Mouse (Mus musculus) MEL-GATA-1-ER (cell line): ENCODE measurements around the gene Slc25a42.
"Not testable (repeated sequence)": the region's sequence is repeated elsewhere in the genome, so short reads cannot be mapped to it uniquely, and the experiment has no call there.

Experiments
- DNase-seq: peaks from one replicate; pipeline ENCODE4 v3.0.0-alpha.2; 2012; ENCODE audit warnings: low read depth; ENCODE audit errors: extremely low read depth

The Slc25a42 gene

GRCm38 (mm10) chr8:70216161-70216560 lies 4.1 kb upstream of the Slc25a42 start:
- not testable (repeated sequence) for DNase-seq

- no peak for DNase-seq
Measured at GRCm38 (mm10) chr8:70215092-70215491, 3.0 kb upstream of the Slc25a42 start.

- DNase-seq: no peak
Measured at GRCm38 (mm10) chr8:70214411-70214810, 2.3 kb upstream of the Slc25a42 start.

DNA sequence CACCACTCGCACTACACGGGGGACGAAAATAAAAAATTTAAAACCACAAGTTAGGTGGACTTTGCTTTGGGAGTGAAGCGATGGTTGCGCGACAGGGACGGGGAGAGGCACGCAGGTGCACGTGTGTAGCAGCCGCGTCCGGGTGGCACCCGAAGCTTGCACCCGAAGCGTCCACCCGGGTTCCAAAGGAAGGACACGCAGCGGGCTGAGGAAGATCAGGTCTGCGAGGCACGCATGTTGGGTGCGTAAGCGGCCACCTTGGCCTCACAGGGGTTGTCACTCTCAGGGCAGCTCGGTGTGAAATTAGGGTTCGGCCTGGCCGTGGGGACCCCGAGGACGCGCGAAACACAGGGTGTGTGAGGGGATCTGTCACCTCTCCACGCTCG lies 386 bp downstream of the Slc25a42 start:
- DNase-seq: no peak

GRCm38 (mm10) chr8:70211275-70211674 lies 830 bp downstream of the Slc25a42 start:
- no peak for DNase-seq

GRCm38 (mm10) chr8:70210538-70210937 lies 1.6 kb downstream of the Slc25a42 start:
- no peak for DNase-seq

DNA sequence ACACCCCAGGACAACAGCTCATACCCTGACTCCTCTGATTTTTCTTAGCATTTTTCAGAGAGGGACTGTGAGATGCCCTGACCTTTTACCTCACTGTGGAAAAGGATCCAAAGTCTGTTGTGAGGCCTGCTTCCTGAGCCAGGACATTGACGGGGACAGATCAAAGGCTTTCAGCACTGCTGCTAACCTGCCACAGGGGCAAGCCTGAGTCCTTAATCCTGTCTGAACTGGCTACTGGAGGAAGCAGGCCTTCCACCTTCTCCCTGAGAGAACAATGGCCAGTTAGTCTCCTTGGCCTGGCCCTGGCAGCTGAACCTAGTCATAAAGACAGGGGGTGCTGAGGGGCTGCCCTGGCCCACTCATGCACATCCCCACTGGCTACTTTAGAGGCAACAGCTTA lies 4.0 kb downstream of the Slc25a42 start:
- DNase-seq: no peak

- no peak for DNase-seq
Measured at GRCm38 (mm10) chr8:70204757-70205156, 7.3 kb downstream of the Slc25a42 start.

- no peak for DNase-seq
Measured at GRCm38 (mm10) chr8:70203072-70203471, 9.0 kb downstream of the Slc25a42 start.

GRCm38 (mm10) chr8:70201417-70201816 lies 10.7 kb downstream of the Slc25a42 start:
- DNase-seq: peak; percentile 55

DNA sequence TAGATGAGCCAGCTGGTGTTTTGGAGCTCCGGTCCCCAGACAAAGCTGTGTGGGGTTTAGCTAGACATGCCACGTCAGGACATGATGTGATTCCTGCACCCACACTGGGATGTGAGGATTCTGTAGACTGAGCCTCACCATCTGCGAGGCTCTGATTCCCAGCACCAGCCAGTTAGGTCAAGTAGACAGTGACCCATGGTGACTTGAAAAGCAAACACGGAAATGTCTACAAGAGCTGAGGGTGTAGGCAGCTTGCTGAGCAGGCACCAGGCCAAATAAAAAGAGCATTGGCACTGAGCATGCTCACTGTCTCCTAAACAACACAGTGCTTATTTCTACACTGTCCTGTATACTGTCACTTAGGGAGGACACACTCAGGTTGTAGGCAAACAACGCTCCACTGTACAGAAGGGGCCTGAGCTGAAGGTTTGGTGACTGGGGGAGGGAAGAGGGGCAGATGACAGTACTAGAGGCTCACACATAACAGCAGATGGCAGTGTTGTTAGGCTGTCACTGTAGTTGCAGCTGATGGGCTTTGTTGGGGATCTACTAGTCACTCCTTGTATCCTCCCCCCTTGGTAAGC lies 11.9 kb downstream of the Slc25a42 start:
- no peak for DNase-seq

- no peak for DNase-seq
Measured at GRCm38 (mm10) chr8:70197603-70198002, 14.5 kb downstream of the Slc25a42 start.

DNA sequence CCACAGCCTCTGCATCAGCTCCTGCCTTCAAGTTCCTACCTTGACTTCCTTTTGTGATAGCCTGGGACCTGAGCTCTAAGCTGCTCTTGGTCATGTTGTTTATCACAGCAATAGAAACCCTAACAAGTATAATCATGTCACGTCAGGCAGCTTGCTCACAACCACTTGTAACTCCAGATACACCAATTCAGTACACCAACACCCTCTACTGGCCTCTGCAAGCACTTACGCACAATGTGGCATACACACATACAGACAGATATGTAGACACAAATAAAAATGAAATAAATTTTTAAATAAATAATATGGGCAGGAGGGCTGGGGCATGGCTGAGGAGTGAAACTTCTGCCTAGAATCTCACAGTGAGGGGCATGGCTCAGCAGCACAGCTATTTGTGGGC lies 16.3 kb downstream of the Slc25a42 start:
- no peak for DNase-seq

DNA sequence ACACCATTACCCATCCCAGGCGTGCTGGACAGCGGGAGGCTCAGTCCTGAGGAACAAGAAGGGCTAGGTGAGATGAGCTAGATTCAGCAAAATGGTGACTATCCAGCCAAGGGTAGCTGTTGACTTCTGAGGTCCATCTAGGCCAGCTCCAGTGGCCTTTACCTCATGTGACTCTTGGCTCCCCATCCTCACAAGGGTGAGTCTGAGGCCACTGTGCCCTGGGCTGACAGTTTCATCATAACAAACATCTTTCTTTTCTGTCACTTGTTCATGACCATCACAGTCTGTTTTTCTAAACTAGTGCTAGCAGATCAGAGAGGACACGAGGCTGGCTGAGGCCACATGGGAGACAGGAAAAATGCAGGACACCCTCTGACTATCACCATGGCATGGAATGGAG lies 17.9 kb downstream of the Slc25a42 start:
- no peak for DNase-seq

DNA sequence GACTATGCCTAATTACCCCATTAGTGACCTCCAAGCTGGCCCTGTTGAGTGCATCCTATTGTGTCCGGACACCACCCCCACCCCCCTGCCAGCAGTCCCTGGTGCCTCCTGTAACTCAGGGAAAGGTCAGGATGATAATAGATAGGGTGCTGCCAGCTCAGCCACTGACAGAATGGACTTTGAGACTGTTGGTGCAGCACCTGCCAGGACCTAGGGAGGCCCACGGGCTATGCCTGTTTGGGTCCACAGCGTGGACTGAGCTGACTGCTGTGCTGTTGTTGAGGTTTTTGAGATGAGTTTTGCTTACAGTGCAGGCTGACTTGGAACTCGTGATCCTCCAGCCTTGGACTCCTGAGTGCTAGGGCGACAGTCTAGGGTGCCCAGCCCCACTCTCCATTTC lies 18.9 kb downstream of the Slc25a42 start:
- no peak for DNase-seq

- no peak for DNase-seq
Measured at GRCm38 (mm10) chr8:70188707-70189106, 23.4 kb downstream of the Slc25a42 start.

DNA sequence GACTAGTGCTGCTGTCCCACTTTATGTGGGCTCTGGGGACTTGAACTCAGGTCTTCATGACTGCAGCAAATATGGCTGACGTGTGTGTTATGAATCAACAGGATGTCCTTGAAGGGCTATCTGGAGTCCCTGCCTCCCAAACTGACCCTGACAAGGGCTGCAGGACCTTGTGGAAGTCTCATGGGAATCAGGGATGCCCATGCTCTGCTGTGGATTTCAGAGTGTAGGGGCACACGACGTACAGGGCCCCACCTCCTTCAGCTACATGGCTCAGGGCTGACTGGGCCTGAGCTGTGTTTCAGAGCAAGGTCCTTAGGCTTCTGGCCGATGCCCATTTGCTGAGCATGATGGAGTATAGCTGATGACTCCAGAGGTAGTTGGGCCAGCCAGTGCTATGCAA lies 28.9 kb downstream of the Slc25a42 start:
- no peak for DNase-seq

DNA sequence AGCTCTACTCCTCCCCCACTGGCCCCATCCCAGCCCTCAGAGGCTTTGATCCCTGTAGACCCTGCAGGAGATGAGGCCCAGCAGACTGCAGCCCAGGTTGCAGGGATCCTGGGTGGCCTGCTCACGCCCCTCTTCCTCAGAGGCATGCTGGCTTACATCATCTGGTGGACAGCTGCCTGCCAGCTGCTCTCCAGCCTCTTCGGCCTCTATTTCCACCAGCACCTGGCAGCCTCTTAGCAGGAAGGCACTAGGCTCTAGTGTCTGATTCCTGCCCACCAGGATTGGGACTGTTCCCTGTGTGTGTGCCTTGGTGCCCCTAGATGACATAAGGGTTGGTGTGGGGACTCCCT lies 30.2 kb downstream of the Slc25a42 start:
- DNase-seq: no peak

DNA sequence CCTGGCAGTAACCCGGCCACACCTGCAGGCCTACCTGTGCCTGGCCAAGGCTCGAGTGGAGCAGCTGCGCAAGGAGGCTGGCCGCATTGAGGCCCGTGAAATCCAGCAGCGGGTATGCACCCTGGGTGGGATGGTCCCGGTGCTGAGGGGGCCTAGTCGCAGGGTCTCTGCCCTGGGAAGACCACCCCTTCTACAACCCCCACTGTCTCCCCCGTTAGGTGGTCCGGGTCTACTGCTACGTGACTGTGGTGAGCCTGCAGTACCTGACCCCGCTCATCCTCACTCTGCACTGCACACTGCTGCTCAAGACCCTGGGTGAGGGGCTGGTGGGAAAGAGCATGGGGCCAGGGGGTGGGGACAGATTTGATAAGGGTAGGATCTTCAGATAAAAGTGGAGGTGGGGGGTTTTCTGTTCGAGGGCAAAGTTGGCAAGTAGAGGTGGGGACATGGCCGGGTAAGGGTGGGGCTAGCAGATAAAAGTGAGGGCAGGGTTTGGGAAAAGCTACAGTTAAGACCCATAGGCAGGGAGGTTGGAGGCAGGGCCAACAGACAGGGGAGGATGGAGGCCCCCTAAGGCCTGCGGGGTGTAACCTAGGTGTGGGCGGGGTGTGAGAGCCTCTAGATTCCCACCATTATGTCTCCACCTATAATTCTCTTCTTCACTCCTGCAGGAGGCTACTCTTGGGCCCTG lies 30.7 kb downstream of the Slc25a42 start:
- DNase-seq: no peak

GRCm38 (mm10) chr8:70179082-70179481 lies 33.0 kb downstream of the Slc25a42 start:
- no peak for DNase-seq

GRCm38 (mm10) chr8:70178231-70178630 lies 33.9 kb downstream of the Slc25a42 start:
- DNase-seq: no peak

DNA sequence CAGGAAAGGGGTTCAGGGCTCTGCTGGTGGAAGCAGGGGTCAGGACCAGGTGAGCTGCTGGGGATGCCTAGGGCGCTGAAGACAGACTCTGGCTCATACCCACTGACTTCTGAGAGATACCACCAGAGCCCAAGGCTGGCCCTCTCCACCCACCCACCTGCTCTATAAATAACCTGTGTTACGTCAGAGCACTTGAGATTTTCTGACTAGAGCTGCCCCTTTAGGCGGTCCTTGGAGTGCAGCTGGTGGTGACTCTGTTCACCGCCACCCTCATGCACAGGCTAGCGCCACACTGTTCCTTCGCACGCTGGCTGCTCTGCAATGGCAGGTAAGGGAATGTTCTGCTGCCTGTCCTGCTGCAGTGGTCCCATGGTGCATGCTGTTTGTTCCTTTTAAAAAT lies 38.0 kb downstream of the Slc25a42 start:
- no peak for DNase-seq

- DNase-seq: no peak
Measured at GRCm38 (mm10) chr8:70173320-70173719, 38.8 kb downstream of the Slc25a42 start.
